Mouse (Mus musculus) liver, postnatal 0 days (tissue): ENCODE measurements around the gene Tspear.

Source experiments
- CTCF ChIP-seq: sonication (generic); IDR thresholded peaks from 2 replicates; pipeline ENCODE4 v1.5.1; 2016; ENCODE audit warnings: antibody characterized with exemption, low read depth
- EP300 ChIP-seq: IDR thresholded peaks from 2 replicates; pipeline ENCODE4 v1.6.1; 2016; ENCODE audit warnings: antibody characterized with exemption, low read depth, mild to moderate bottlenecking

DNA sequence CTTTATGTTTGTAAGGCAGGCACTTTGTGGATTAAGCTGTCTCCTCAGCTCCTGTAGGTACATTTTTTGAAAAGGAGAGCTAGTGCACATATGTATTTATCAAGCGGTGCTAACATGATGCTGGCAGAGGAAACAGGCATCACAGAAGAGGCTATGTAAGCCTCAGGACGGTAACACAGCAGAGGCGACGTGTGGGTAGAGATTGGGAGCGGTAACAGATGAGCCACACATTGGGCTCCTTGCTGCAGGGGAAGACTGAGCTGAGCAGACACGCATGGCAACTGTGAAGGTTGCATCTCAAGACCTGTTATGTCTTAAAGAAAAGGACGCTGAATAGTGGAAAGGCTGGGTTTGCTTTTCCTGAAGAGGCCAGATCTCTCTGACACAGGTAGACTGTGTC is 3.4 kb upstream of the Tspear start:
- no peak for TF ChIP-seq CTCF
- no peak for TF ChIP-seq EP300
